Mouse (Mus musculus): Measurements from ENCODE around the gene Dnaaf5. TPM values are rescaled to one million over a fixed set of nuclear protein-coding genes. Genes with fewer than 3 reads are reported as not detected.

Gene Dnaaf5
- 6.8 and 7.4 TPM in 2 replicates for polyA plus RNA-seq (2014; fragmentation: Nextera tagmentation; extraction: Ambion mirVana)

DNA sequence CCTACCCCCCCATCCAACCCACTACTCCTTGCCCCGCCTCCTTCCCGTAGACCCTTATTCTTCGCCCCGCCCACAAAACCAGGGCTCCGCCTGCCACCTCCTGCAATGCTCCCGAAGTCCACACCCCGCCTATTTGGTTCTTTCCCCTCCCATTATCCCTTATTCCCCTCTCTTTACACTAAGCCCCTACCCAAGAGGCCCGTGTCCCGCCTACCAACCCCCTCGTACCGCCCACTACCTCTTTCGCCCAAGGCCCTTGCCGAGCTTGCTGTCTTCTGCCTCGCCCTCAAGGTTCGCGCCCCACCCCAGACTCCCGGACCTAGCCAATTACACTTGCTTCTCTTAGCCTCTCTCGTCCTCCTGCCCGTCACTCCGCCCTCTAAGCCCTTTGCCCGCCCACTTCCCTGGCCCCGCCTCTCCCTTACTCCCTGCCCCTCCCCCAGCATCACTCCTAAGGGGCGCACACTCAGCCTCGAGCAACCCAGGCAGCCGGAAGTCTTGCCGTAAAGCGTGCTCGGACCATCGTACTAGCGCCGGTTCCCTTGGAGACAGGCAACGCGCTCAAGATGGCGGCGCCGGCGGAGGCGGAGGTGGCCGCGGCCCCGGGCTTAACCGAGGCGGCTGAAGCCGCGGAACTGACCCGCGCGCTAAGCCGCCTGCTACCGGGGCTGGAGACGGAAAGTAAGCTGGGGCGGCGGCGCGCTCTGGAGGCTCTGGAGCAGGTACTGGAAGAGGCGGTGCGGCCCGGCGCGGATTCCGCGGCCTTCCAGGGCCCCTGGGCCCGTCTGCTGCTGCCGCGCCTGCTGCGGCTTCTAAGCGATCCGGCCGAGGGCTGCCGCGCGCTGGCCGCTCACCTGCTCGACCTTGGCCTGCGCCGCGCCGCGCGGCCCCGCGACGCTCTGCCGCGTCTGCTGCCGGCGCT is at the start of gene Dnaaf5, which contains the start of gene Prkar1b:
Dnaaf5 (plus strand) TSS at position 543 of the 922 bp plus-strand sequence.
Prkar1b (minus strand) TSS at position 321 of the 922 bp plus-strand sequence.
- 0% methylated on average over 86 of the region's 87 CpGs for WGBS
- Histone ChIP-seq H3K4me3 (ENCODE audit: low read depth, low read length) (peak within 1 kb of the TSS; percentile 90), H3K27me3 (ENCODE audit: control insufficient read depth, insufficient read depth, low read length) (no peaks in the 10 kb centered on the region), H3K36me3 (replicated peaks; ENCODE audit: control insufficient read depth, insufficient read depth, low read depth, low read length) (no peaks in the 10 kb centered on the region; the same call in none of the 2 replicates), H3K9me3 (replicated peaks; ENCODE audit: control insufficient read depth, low read length) (no peaks in the 10 kb centered on the region), H3K4me2 (ENCODE audit: low read depth, low read length) (peak within 1 kb of the TSS; percentile 89), H3K9ac (replicated peaks; ENCODE audit: low read length) (peak within 1 kb of the TSS; percentile 79), H3K4me1 (ENCODE audit: control insufficient read depth, insufficient read depth, low read length) (no peaks in the 10 kb centered on the region; the same call in 1 of the 2 replicates), H3K27ac (replicated peaks; ENCODE audit: low read depth, low read length) (0 out of 2 replicates have a peak within 1 kb of the TSS, but pooled peaks have one; percentile 28)
- DNase-seq (ENCODE audit: low spot score), result peak; percentile 99
- peak; percentile 97 for ATAC-seq (replicated peaks; ENCODE audit: insufficient number of reproducible peaks, low FRiP score, low TSS enrichment, low read depth)

DNA sequence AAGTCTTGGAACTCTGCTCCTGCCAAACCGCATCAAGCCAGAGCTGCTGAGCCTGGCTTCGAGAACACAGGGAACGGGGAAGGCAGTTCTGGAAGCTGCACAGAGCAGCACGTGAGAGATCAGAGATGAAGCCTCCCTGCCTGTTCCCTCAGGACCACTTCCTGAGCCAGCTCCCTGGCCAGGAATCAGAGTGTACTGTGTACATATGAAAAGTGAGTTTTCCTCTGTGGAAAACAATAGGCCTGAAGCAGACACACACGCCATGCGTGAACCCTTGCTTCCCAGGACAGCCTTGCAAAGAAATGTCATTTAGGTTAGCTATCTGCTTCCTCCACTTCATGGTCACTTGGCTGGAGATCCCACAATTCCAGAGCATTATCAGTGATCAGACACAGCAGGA is 48.2 kb upstream of the Dnaaf5 start:
- Histone ChIP-seq H3K4me3 (ENCODE audit: low read depth, low read length) (no peak overlapping the region), H3K27ac (replicated peaks; ENCODE audit: low read depth, low read length) (no peak overlapping the region), H3K27me3 (ENCODE audit: control insufficient read depth, insufficient read depth, low read length) (no peaks in the 10 kb centered on the region), H3K9ac (replicated peaks; ENCODE audit: low read length) (no peak overlapping the region), H3K4me2 (ENCODE audit: low read depth, low read length) (no peak overlapping the region), H3K9me3 (replicated peaks; ENCODE audit: control insufficient read depth, low read length) (no peaks in the 10 kb centered on the region), H3K36me3 (replicated peaks; ENCODE audit: control insufficient read depth, insufficient read depth, low read depth, low read length) (no peaks in the 10 kb centered on the region), H3K4me1 (ENCODE audit: control insufficient read depth, insufficient read depth, low read length) (no peaks in the 10 kb centered on the region; the same call in 1 of the 2 replicates)
- ATAC-seq (replicated peaks; ENCODE audit: insufficient number of reproducible peaks, low FRiP score, low TSS enrichment, low read depth) (no peak), DNase-seq (ENCODE audit: low spot score) (no peak)
- WGBS, result 67% methylated on average over 6 of the region's 6 CpGs

DNA sequence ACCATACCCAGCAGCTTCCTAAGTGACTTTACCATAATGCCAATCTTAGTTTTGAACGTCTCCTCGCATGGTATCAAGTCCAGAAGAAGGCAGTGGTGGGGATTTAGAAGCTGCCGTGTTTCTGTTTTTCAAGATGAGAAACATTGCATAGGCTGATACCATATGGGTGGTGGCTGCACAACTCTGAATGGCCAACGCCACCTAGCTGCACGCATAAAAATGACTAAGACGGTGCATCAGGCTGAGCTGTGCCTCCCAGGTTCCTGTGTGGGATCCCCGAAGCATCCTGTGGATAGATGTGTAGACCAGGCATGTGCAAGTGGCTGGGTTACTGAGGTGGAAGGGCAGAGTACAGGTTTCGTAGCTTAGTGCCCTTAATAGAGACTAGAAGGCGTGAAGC is 42.2 kb upstream of the Dnaaf5 start:
- Histone ChIP-seq H3K27me3 (ENCODE audit: control insufficient read depth, insufficient read depth, low read length) (no peaks in the 10 kb centered on the region), H3K4me1 (ENCODE audit: control insufficient read depth, insufficient read depth, low read length) (no peaks in the 10 kb centered on the region), H3K27ac (replicated peaks; ENCODE audit: low read depth, low read length) (no peak overlapping the region), H3K9ac (replicated peaks; ENCODE audit: low read length) (no peak overlapping the region), H3K4me3 (ENCODE audit: low read depth, low read length) (no peak overlapping the region), H3K4me2 (ENCODE audit: low read depth, low read length) (no peak overlapping the region), H3K9me3 (replicated peaks; ENCODE audit: control insufficient read depth, low read length) (no peaks in the 10 kb centered on the region), H3K36me3 (replicated peaks; ENCODE audit: control insufficient read depth, insufficient read depth, low read depth, low read length) (no peaks in the 10 kb centered on the region)
- ATAC-seq (replicated peaks; ENCODE audit: insufficient number of reproducible peaks, low FRiP score, low TSS enrichment, low read depth) (no peak), DNase-seq (ENCODE audit: low spot score) (no peak)
- 81% methylated on average over 9 of the region's 9 CpGs for WGBS

DNA sequence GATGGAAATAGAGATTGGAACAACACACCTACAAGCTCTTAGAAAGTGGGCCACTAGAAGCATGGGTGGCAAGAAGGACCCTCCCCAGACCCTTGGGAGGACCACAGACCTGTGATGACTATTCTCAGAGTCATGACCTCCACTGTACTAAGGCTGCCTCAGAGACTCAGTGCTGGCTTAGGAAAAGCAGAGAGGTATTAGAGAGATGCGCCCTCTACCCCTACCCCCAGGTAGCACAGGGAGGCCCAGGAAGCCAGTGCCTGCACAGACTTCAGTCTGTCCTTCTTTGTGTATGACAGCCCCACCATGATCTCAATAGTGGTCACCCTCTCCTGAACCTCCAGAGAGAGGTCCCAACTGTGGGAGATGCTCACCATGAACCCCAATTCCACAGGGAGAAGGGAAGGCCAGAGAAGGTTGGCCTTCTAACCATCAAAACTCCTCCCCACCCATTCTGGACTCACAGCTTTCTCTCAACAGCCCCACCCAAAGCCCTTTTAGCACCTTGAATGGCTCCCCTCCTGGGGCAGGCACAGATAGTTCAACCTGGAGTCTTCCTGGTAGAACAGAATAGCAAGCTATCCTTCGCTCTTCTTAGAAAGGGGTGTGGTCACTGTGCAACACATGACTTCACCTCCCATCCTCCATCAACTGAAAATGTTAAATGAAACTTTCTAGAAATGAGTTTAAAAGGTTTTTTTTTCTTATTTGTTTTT is 39.7 kb upstream of the Dnaaf5 start:
- Histone ChIP-seq H3K27me3 (ENCODE audit: control insufficient read depth, insufficient read depth, low read length) (no peaks in the 10 kb centered on the region), H3K27ac (replicated peaks; ENCODE audit: low read depth, low read length) (no peak overlapping the region), H3K36me3 (replicated peaks; ENCODE audit: control insufficient read depth, insufficient read depth, low read depth, low read length) (no peaks in the 10 kb centered on the region), H3K4me2 (ENCODE audit: low read depth, low read length) (no peak overlapping the region), H3K9me3 (replicated peaks; ENCODE audit: control insufficient read depth, low read length) (no peaks in the 10 kb centered on the region), H3K4me3 (ENCODE audit: low read depth, low read length) (no peak overlapping the region), H3K4me1 (ENCODE audit: control insufficient read depth, insufficient read depth, low read length) (no peaks in the 10 kb centered on the region), H3K9ac (replicated peaks; ENCODE audit: low read length) (no peak overlapping the region)
- no peak for ATAC-seq (replicated peaks; ENCODE audit: insufficient number of reproducible peaks, low FRiP score, low TSS enrichment, low read depth)
- DNase-seq (ENCODE audit: low spot score), result no peak
- WGBS, result 83% methylated on average over 2 of the region's 2 CpGs

DNA sequence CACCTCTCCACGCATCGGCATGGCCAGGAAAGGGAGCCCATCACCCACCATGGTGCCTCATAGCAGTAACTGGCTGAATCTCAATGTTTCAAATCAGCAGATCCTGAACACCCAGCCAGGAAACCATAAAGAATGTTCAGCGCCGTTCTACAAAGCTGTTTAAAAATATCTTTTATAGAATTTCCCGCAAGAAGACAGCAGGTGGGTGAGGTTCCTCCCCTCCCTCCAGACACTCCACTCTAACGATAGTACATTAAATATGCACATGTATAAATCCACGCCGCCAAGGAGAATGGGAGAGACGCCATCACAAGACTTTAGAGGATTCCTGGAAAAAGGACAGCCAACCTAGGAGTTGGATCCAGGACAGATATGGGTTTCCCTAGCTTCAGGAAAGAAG is 38.0 kb upstream of the Dnaaf5 start:
- no peak overlapping the region for H3K4me2 ChIP-seq (ENCODE audit: low read depth, low read length)
- H3K27ac ChIP-seq (replicated peaks; ENCODE audit: low read depth, low read length), result no peak overlapping the region
- WGBS, result 89% methylated on average over 9 of the region's 9 CpGs
- no peaks in the 10 kb centered on the region for H3K9me3 ChIP-seq (replicated peaks; ENCODE audit: control insufficient read depth, low read length)
- DNase-seq (ENCODE audit: low spot score) (no peak), ATAC-seq (replicated peaks; ENCODE audit: insufficient number of reproducible peaks, low FRiP score, low TSS enrichment, low read depth) (no peak)
- H3K4me3 ChIP-seq (ENCODE audit: low read depth, low read length), result no peak overlapping the region
- H3K36me3 ChIP-seq (replicated peaks; ENCODE audit: control insufficient read depth, insufficient read depth, low read depth, low read length), result no peaks in the 10 kb centered on the region
- H3K4me1 ChIP-seq (ENCODE audit: control insufficient read depth, insufficient read depth, low read length), result no peaks in the 10 kb centered on the region
- H3K27me3 ChIP-seq (ENCODE audit: control insufficient read depth, insufficient read depth, low read length), result no peaks in the 10 kb centered on the region
- H3K9ac ChIP-seq (replicated peaks; ENCODE audit: low read length), result no peak overlapping the region

DNA sequence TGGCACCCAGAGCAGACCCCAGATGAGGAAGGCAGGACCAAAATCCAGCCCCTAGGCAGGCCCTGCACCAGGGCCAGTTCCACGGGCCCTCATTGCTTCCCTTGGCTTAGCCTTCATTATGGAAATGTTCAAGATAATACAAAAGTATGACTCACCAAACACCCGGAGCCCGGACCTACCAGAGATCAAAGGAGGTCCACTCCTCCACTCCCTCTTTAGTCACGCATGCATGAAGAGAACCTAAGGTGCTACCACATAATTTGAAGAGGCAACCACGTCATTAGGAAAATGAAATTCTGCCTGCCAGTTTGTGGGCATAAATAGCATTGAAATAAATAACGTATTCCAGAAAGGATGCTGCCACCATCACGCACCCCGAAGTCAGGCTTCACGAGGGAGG is 37.6 kb upstream of the Dnaaf5 start:
- H3K9ac ChIP-seq (replicated peaks; ENCODE audit: low read length), result no peak overlapping the region
- H3K27ac ChIP-seq (replicated peaks; ENCODE audit: low read depth, low read length), result no peak overlapping the region
- H3K9me3 ChIP-seq (replicated peaks; ENCODE audit: control insufficient read depth, low read length), result no peaks in the 10 kb centered on the region
- no peak for ATAC-seq (replicated peaks; ENCODE audit: insufficient number of reproducible peaks, low FRiP score, low TSS enrichment, low read depth)
- H3K36me3 ChIP-seq (replicated peaks; ENCODE audit: control insufficient read depth, insufficient read depth, low read depth, low read length), result no peaks in the 10 kb centered on the region
- 84% methylated on average over 9 of the region's 9 CpGs for WGBS
- no peaks in the 10 kb centered on the region for H3K4me1 ChIP-seq (ENCODE audit: control insufficient read depth, insufficient read depth, low read length)
- H3K4me2 ChIP-seq (ENCODE audit: low read depth, low read length), result no peak overlapping the region
- no peaks in the 10 kb centered on the region for H3K27me3 ChIP-seq (ENCODE audit: control insufficient read depth, insufficient read depth, low read length)
- H3K4me3 ChIP-seq (ENCODE audit: low read depth, low read length), result no peak overlapping the region
- DNase-seq (ENCODE audit: low spot score), result no peak

DNA sequence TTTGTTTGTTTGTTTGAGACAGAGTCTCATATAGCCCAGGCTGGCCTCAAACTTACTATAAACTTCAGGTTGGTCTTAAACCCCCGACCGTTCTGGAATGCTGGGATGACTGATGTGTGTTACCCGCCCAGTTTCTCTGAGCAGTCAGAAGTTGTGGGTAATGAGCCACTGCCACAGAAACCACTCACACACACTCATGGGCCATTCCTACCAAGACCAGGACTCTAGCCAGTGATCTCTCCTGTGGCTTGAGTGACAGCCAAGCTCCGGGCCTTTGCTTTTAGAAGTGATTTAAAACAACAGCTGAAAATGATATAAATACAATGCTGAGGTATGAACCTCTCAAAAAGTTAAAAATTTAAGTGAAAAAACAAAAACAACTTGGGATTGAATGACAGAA is 35.1 kb upstream of the Dnaaf5 start:
- H3K27me3 ChIP-seq (ENCODE audit: control insufficient read depth, insufficient read depth, low read length), result no peaks in the 10 kb centered on the region
- DNase-seq (ENCODE audit: low spot score), result no peak
- H3K27ac ChIP-seq (replicated peaks; ENCODE audit: low read depth, low read length), result no peak overlapping the region
- ATAC-seq (replicated peaks; ENCODE audit: insufficient number of reproducible peaks, low FRiP score, low TSS enrichment, low read depth), result no peak
- H3K9ac ChIP-seq (replicated peaks; ENCODE audit: low read length), result no peak overlapping the region
- H3K36me3 ChIP-seq (replicated peaks; ENCODE audit: control insufficient read depth, insufficient read depth, low read depth, low read length), result no peaks in the 10 kb centered on the region
- H3K4me2 ChIP-seq (ENCODE audit: low read depth, low read length), result no peak overlapping the region
- no peaks in the 10 kb centered on the region for H3K9me3 ChIP-seq (replicated peaks; ENCODE audit: control insufficient read depth, low read length)
- H3K4me3 ChIP-seq (ENCODE audit: low read depth, low read length), result no peak overlapping the region
- H3K4me1 ChIP-seq (ENCODE audit: control insufficient read depth, insufficient read depth, low read length), result no peaks in the 10 kb centered on the region
- 82% methylated on average over 4 of the region's 4 CpGs for WGBS

DNA sequence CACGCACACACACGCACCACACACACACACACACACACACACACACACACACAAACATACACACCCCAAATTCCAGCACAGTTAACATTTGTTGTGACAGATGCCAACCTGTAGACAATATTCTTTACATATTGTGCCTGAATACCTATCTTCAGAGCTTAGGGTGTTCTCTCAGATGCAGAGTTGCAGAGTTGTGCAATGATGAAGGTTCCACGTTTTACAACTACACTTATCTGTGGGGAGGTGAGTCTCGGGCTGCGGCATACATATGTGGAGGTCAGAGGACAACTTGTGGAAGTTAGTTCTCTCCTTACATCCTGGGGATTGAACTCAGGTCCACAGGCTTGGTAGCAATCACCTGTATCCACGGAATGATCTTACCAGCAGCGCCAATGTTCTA is 34.5 kb upstream of the Dnaaf5 start:
- ATAC-seq (replicated peaks; ENCODE audit: insufficient number of reproducible peaks, low FRiP score, low TSS enrichment, low read depth) (no peak), DNase-seq (ENCODE audit: low spot score) (no peak)
- Histone ChIP-seq H3K27me3 (ENCODE audit: control insufficient read depth, insufficient read depth, low read length) (no peaks in the 10 kb centered on the region), H3K27ac (replicated peaks; ENCODE audit: low read depth, low read length) (no peak overlapping the region), H3K4me1 (ENCODE audit: control insufficient read depth, insufficient read depth, low read length) (no peaks in the 10 kb centered on the region), H3K4me3 (ENCODE audit: low read depth, low read length) (no peak overlapping the region), H3K36me3 (replicated peaks; ENCODE audit: control insufficient read depth, insufficient read depth, low read depth, low read length) (no peaks in the 10 kb centered on the region), H3K9ac (replicated peaks; ENCODE audit: low read length) (no peak overlapping the region), H3K9me3 (replicated peaks; ENCODE audit: control insufficient read depth, low read length) (no peaks in the 10 kb centered on the region), H3K4me2 (ENCODE audit: low read depth, low read length) (no peak overlapping the region)
- WGBS, result 95% methylated on average over 7 of the region's 7 CpGs

Measured in embryonic facial prominence, embryonic 11.5 days (tissue).